Mouse (Mus musculus) layer of hippocampus, adult 9-10 months (tissue): ENCODE data around the gene Msln.

Experiments
- DNase-seq: peaks from one replicate; pipeline ENCODE4 v3.0.0; 2022; ENCODE audit warnings: low spot score

The Msln gene

DNA sequence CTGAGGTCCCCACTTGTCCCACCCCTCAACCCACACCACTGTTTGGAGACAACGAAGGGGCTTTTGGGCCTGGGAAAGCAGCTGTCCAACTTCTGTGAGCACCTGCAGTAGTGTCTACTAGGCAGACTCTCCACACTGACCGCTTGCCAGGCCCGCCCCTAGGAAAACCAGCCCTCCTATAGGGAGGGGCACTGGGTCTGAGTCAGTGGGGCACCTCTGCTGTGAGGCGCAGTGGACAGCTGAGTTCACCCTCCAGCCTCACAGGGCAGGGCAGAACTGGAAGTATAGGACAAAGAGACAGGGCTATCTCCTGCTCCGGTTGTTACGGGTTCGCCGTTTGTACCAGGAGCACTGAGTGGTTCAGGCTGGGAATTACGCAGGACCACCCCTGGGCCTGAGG, at the start of gene Msln:
TSS of gene Msln (minus strand) at position 138 of the 400 bp plus-strand sequence.
- DNase-seq: no peak

DNA sequence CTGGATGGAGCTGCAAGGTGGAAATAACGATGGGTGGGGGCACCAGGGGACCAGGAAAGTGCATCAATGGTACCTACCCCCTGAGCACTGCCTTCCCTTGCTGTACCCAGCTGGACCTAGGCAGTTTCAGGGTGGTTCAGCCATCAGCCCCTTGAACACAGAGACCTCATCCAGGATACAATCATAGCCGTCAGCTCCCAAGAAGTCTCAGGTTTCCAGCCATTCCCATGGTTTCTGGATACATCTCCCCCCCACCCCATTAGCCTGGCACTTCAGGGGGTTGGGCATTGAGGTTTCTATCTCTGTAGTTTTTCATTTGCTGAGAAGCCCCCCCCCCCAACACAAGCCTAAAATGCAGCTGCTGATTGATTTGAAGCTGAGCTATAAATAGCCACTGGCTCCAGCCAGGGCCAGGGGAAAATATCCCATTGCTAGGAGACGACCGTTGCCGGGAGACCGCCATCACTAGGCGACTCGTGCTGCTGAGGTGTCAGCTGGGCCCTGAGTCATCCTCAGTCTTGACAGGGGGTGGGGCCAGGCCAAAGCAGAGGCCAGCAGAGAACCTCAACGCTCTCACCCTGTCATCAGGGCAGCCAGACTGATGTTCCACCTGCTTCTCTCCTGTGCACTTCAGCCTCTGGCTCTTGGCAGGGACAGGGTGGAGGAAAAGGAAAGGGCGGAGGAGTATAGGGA, 48.8 kb upstream of the Msln start:
- DNase-seq: no peak

DNA sequence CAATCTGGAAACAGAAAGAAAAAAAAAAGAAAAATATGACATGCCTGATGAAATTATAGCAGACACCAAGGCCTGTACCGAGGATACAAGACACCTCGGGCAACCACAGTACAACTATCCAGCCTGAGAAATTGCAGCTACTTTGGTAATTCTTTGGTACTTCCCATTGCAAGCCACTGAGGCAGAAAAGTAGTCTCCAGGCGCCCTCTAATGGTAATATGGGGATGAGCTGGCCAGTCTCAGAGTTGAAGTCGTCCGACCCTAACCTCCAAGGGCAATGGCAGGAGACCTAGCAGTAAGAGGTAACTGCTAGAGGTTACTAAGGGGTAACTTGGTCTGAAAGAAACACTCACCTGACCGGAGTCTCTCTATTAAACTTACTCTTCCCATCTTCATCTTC, 46.9 kb upstream of the Msln start:
- DNase-seq: no peak

DNA sequence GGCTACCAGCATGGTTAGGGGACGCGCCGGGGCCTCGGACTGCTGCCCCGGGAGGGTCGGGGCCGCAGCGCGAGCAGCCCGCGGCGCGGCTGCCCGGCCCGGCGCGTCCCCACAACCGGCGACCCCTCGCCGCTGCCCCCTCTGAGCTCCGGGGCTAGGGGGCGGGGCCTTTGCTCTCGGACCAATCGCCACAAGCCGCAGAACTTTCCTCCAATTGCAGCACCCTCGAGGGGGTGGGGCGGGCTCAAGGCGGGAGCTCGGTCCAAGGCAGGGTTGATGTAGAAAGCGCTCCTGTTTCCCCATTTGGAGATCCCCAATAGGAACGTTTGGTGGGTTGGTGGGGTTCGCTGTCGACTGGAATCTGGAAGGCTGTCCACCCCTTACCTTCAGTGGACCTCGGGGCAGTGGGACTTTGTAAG, 42.8 kb upstream of the Msln start, which contains the start of gene Metrn:
TSS of gene Metrn (minus strand) at position 186 of the 419 bp plus-strand sequence.
- DNase-seq: no peak

DNA sequence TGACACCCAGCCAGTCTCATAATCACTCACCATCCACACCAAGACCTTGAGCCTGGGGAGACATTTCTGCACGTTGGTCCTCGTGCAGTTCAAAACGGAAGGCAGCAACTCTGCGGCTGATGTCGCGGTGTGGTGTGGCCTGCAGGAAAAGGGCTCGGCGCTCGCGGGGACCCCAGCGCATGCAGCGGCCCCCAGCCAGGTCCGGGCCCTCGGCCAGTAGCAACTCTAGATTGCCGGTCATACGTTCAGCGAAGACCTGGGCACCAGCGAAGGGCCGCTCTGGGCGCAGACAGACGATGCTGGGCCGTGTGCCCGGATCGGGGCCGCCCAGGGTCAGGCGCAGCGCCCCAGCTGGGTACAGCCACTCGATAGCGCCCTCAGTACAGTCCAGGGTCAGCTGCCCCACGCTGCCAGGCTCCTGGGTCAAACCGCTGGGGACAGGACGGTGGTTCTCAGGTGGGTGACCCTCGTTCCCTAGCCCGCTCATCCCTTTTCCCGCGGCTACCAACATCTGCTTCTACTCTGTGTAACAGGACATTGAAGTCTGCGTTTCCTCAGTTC, 42.1 kb upstream of the Msln start:
- no peak for DNase-seq

DNA sequence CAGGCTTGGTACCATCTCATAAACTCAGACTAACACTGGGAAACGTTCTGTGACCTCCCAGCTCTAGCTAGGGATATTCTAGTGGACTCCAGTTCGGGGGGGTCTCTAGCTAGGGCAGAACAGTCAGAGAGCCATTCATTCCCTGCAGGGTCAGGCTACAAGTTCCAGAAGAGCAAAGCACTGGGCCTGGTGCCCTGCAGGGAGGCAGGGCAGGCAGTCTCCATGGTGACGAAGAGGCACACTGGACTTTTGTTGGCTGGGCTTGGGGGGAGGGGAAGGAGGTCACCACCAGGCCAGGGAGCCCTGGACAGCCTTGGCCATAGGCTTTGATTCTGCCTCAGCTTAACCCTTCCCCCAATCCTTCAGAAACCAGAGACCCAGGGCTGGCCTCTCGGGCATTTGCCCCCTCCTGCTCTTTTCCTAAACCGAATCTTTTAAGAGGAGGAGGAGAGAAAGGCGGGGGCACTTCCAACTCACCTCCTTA, 41.5 kb upstream of the Msln start, which contains the start of gene AC134908.4:
TSS of gene AC134908.4 (minus strand) at position 51 of the 484 bp plus-strand sequence.
- DNase-seq: no peak

DNA sequence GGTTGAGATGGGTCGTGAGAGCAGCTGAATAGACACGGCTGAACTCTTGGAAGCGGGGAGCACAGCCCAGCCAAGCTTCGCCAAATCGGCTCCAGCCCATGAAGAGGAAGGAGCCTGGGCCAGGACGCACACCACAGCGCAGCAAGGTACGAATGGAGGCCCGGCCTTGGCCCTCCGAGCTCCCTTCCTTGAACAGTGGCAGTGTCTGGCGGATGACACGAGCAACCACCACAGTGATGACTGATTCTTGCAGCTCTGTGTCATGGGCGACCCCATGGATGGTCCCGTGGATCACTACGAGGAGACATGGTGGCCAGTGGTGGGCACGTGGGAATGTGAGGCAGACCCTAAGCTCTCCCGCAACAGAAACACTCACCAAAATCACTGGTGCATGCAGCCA, 40.8 kb upstream of the Msln start:
- DNase-seq: no peak

DNA sequence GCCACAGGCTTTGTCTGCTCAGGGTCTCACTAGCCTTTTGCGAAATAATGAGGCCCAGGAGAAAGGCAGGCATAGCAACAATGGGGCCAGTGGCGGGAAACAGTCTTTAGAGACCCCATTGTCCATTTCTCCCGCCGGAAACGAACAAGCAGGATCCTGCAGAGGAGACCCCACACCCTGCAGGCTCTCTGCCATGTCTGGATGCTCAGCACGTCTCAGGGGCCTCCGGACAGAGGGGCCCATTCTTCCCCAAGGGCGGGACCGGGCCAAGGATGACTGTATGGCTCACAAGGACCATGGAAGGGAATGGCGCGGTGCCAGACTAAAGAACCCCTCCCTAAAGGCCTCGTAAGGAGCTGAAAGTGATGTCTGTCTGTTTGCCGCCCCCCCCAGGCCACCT, 40.0 kb upstream of the Msln start:
- DNase-seq: no peak

DNA sequence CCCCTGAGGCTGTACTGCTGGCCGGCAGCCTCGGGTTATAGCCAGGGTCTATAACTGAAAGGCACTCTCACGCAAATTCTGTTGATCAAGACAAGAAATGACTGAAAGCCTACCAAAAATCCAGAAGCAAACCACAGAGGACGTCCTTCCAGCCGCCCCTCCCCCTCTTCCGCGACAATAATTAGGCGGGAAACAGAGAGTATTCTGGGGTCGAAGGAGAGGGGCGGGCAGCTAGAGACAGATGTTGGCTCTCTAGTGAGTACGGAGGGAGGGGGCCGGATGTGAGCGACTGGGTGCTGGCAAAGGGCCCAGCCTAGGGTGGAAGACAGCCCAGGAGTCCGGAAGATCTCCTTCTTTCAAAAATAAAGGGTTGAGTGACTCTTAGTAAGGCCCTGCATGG, 38.4 kb upstream of the Msln start, which contains the start of gene Fam173a:
TSS of gene Fam173a (minus strand) at position 287 of the 400 bp plus-strand sequence.
- DNase-seq: no peak

DNA sequence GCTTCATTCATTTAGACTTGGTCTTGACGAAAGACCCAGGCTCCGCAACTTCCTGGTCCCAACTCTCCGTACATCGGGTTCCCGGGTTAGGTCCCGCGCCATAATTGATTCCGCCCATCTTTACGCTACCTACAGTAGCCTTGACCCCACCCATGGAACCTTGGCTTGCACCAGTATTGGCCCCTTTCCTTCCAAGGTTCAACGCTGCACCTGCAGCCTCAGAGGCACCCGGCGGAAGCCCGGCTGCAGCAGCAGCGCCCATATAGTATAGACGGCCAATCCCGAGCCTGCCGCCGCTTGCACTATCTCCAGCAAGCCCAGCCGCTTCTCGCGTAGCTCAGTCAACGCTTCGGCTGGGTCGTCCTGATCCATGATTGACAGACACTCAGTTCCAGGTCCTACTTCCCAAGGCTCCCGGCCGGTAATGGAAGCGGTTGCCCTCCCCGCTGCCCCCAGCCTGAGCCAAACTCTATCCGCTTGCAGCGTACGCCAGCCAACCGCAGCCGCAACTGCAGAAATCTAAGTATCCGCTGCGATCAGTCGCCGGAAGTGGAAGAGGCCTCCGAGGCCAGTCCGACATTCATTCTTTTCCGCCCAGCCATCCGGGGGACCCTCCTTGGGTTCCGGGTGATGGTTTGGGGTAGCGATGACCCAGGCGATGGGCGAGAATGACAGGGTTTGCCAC, 37.8 kb upstream of the Msln start:
- DNase-seq: no peak

DNA sequence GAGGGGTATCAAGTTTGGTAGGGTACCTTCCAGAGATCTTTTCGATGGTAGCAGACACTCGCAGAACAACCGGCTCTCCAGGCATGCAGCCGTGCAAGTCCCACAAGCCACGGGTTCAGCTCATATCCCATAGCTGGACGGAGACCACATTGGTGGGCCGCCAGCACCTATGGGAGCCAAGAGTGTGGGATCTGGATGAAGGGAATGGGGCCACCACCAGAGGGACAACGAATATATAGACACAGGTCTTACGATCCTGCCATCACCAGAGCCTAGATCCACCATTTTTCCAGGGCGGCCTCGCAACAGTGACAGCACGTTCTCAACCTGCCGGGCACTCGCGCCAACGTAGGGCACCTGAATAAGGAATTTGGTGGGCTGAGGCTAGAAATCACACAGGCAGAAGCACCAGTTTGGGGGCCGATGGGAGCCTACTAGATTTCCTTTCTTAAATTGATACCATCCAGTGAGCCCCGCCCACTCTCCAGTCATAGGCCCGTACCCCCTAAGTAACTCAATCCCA, 37.2 kb upstream of the Msln start:
- no peak for DNase-seq

DNA sequence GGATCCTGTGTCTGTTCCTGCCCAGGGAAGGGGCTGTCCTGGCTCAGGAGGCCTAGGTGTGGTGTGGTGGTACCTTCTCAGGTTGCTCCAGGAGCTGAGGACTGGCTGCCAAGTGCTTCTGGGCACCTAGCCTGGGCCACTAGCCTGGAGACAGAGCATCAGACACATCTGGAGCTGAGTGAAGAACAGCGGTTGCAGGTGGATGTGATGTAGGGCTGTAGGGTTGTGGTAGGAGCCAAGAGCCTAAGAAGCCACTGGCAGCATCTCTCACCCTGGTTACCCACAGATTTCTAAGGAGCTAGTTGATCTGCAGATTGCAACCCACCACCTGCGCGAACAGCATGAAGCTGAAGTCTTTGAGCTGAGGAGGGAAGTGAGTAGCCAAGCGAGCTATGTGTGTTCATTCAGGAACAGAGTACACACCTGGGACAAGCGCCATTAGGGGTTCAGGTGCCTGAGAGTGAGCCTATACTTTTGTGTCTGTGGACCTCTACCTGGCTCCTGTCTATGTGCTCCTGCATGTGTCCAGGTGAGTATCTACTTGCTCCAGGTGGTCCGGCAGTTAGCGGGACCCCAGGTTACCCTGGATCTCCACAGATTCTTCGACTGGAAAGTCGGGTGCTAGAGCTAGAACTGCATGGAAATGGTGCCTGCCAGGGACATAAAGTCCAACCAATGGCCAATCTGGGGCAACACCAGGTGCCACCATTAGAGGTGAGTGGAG, 32.8 kb upstream of the Msln start:
- DNase-seq: no peak

DNA sequence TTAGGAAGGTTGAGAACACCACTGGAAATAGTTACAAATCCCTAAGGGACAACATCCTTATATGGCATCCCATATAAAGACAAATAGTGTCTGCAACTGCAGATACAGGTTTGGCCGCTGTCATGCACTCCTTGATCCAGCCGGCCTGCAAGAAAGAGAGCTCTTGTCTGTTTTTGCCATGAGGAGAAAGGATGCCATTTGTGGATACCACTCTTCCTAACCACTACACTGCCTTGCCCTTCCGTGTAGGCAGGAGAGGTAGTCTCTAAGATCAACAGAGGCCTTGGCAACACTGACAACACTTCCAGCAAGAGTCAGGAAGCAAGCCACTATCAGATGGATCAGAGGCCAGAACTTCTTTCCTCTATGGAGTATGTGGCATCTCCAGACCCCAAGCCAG, 32.1 kb upstream of the Msln start, which contains the start of gene Ccdc78:
TSS of gene Ccdc78 (plus strand) at position 301 of the 400 bp plus-strand sequence.
- no peak for DNase-seq

DNA sequence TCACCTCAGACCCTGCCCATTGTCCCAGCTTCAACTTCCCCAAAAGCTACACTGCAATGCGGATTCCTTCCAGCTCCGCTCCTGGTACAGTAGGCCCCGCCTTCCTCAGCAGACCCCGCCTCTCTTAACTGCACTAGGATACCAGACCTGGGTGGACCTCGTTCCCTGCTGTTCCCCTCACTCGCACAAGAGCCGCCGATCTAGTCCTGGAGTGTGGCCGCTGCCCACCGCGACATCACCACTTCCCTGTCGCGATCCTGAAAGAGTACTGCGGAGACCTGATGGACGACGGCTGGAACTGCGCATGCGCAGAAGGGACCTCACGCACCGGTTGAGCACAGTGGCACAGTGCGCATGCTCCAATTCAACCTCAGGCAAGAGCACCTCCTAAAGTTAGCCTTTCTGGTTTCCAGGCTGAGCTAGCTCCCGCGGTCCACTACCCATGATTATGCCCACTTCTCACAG, 31.1 kb upstream of the Msln start, which contains the start of gene Haghl:
TSS of gene Haghl (minus strand) at position 393 of the 465 bp plus-strand sequence.
- DNase-seq: peak; percentile 98

DNA sequence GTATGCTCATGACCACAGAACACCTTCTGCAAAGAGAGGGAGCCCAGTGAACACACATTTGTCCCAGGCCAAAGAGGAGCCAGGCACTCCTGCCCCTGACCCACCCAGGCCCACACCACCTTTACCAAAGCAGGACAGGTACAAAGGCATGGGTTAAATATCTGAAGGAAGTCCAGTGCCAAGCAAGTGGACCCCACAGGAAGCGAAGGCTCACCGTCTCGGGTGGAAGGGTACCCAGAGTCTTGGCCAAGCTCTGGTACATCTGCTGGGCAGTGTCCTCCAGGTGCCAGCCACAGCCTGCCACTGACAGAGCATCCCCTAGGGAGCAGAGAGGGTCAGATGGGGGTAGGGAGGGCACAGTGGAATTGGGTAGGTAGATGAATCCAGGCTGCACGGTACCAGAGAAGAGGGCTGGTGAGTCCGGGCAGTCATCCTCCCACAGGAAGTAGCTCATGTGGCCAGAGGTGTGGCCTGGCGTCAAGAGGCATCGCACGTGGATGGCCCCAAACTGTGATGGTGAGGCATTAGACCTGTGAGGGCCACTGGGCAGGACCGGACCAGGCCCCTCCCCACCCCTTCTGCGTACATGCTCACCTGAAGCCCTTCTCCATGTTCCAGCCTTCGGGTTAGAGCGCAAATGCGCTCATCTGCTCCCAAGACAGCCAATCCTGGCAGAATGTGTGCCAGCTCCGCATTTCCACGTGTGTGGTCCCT, 29.8 kb upstream of the Msln start:
- DNase-seq: no peak

DNA sequence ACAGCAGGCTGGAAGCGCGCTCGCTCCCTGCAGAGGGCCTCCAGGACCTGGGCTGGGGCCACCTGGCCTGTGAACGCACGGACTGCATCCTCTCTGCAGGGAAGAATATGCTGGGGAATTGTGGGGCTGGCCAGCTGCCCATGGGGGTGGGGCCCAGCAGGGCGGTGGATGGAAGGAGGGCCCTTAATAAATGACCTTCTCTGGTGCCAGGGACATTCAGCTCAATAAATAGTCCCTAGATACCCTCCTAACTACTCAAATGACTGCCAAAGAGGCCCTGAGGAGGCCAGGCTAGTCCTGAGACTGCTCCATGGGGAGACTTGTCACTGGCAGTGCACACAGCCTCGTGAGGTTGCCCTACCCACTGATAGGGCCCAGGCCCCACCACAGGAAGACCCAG, 28.9 kb upstream of the Msln start:
- DNase-seq: no peak

DNA sequence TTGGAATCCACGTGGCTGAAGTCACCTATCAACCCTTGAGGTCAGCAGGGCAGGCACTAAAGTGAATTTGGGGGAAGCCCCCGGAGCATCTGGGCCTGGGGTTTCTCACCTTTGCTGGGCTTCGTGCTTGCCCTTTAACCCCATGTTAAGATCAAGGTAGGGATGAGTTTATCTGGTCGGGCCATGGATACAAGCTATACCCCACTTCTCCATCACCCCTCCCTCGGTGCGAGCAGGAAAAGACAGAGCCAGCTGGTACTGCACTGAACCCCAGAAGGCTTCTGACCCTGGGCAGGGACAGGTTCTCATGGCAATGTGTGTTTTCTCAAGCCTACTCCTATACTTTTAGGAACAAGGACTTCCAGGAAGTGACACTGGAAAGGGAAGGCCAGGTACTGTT, 27.2 kb upstream of the Msln start:
- no peak for DNase-seq

DNA sequence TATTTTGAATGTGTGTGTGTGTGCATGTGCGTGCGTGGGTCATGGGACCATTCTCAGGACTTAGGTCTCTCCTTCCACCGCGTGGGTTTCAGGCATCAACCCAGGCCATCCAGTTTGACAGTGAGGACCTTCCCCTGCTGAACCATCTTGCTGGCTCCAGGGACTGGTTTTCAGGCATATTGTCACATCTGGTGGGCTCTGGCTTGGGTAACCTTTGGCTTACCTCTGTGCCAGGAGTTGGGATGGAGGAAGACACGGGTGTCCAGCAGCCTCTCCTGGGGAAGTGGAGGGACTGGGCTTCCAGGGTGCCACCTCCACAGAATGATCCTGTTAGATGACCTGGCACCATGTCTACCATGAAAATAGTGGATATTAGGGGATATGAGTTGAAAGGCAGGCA, 23.8 kb upstream of the Msln start:
- DNase-seq: no peak

DNA sequence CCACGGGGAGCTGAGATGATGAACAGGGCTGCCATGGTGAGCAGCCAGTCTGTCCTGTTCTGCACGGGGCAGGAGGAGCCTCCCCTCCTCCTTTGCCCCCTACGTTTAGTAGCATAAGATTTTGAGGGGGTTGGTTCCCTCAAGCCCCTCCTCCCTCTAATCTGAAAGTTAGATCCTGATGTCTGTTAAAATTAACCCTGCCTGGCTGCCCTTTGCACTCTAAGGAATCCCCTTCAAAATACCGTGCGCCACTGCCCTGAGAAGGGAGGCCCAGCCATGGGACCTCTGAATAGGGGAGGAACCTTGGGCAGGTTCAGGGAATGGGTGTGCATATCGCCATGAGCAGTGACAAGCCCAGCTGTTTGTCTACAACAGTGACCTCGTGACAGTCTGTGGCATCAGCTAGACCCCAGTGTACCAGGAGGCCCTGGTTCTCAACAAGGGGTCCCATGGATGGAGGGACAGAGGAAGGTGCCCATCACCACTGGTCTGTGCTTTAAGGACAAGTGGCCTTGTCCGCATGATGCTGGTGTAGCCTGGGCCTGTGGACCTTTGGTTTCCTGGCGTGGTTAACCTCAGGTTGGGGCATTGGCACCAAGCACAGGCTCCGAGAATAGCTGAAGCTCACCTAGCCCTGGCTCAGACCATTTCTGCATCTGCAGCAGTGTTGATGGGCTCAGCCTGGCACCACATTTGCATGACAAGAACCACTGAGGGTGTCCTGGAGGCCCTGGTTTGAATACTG, 21.3 kb upstream of the Msln start:
- no peak for DNase-seq

DNA sequence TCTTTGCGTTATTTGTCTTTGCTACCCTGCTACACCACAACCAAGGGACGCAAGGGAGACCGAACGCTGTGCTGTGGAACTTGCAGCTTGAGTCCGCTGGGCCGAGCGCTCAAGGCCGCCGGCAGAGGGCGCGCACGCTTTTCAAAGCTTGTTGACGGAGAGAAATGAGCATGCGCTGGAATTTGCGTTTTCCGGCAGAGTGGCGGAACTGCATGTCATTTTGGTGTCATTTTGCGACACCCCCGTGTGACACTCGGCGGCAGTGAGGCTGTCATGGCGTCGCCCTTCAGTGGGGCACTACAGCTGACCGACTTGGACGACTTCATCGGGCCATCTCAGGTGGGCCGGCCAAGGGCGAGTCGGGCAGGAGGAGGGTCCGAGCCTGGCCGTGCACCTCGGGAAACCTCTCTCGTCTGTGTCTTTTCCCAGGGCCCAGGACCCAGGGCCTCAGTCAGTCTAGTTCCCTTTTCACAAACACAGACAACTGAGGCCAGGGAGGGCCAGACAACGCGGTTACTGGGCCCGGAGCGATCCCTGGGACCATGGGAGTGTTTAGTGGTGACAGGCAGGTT, 19.5 kb upstream of the Msln start, which contains the start of gene Narfl:
TSS of gene Narfl (plus strand) at position 228 of the 572 bp plus-strand sequence.
- DNase-seq: peak; percentile 97
